Comparison of ENCODE assay signal across 1 mouse cellular context in the genomic region with DNA sequence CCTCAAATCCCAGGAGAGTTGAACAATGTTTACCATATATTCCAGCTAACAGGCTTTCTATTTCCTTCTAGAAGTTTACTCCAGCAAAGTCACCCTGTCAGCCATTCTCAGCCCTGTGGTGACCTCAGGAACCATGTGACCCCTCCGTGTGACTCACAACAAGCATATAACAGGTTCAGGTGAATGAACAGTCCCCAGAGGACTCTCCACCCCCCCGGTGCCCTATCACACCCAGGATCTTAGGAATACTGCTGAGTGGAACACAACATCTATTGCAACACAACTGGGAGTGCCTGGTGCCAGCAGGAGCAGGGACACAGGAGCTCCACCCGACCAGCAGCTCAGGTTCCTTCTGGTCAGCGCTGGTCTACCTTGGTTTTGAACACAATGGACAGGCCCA.
TF ChIP-seq lines count a peak whose summit lies in the region.

No protein-coding gene starts in this region.

TF ChIP-seq in CH12.LX, 34 proteins besides CTCF, POLR2A, EP300 and RAD21:
- peak; percentile 20; the same call in 1 of the 2 replicates for TF ChIP-seq USF1 (IDR thresholded peaks at IDR 0.05; ENCODE audit: low read depth, low read length)
- TF ChIP-seq JUND (conservative IDR thresholded peaks at IDR 0.05; ENCODE audit: low read depth, low read length): no peak
- peak; percentile 25; the same call in 1 of the 2 replicates for TF ChIP-seq USF2 (conservative IDR thresholded peaks at IDR 0.05; ENCODE audit: low read depth, low read length)
- TF ChIP-seq KAT2A (IDR thresholded peaks at IDR 0.05; ENCODE audit: insufficient replicate concordance, low read length): no peak
